Mouse (Mus musculus) neural tube, embryonic 14.5 days (tissue): ENCODE data around the gene Pgm2l1. TPM values are rescaled to one million over a fixed set of nuclear protein-coding genes. Genes with fewer than 3 reads are reported as not detected.

Experiments used
- ATAC-seq: fragments of 200-750 bp; cut with Nextera tagmentation; 2 replicates; pipeline ENCODE4 v1.8.0; 2017; ENCODE audit warnings: low read depth, mild to moderate bottlenecking, moderate TSS enrichment, moderate library complexity
- H3K27ac ChIP-seq: fragments of 300-500 bp; sonication (generic); 2 replicates; pipeline ENCODE4 v1.5.1; 2014; ENCODE audit warnings: low read depth, mild to moderate bottlenecking, control low read depth, low read length, moderate library complexity, mixed read lengths
- H3K27me3 ChIP-seq: fragments of 300-500 bp; sonication (generic); 2 replicates; pipeline ENCODE4 v1.6.1; 2014; ENCODE audit warnings: low read length; ENCODE audit not compliant: control insufficient read depth, insufficient read depth
- H3K36me3 ChIP-seq: fragments of 300-500 bp; sonication (generic); 2 replicates; pipeline ENCODE4 v1.6.1; 2014; ENCODE audit warnings: low read length, mixed read lengths; ENCODE audit not compliant: control insufficient read depth, insufficient read depth
- H3K4me1 ChIP-seq: fragments of 300-500 bp; sonication (generic); 2 replicates; pipeline ENCODE4 v1.6.1; 2014; ENCODE audit warnings: low read length; ENCODE audit not compliant: control insufficient read depth, insufficient read depth
- H3K4me2 ChIP-seq: fragments of 300-500 bp; sonication (generic); 2 replicates; pipeline ENCODE4 v1.6.1; 2014; ENCODE audit warnings: mild to moderate bottlenecking, low read depth, low read length, control low read depth
- H3K4me3 ChIP-seq: fragments of 300-500 bp; sonication (generic); 2 replicates; pipeline ENCODE4 v1.5.1; 2014; ENCODE audit warnings: low read depth, low read length, control low read depth, mixed read lengths
- H3K9ac ChIP-seq: fragments of 300-500 bp; sonication (generic); replicated peaks from 2 replicates; pipeline ENCODE4 v1.6.1; 2014; ENCODE audit warnings: low read depth, mild to moderate bottlenecking, control low read depth, low read length, mixed read lengths
- H3K9me3 ChIP-seq: fragments of 300-500 bp; sonication (generic); 2 replicates; pipeline ENCODE4 v1.6.1; 2016; ENCODE audit warnings: low read length; ENCODE audit not compliant: control insufficient read depth
- WGBS: fragments of 180-500 bp; shearing (Covaris S2); extraction: QIAGEN DNeasy Blood & Tissue Kit; methylation state at CpG from one replicate; pipeline ENCODE4 v1.1.7; 2014; 5-methylcytosine and 5-hydroxymethylcytosine counted together
- polyA plus RNA-seq: library from polyadenylated mRNA; unstranded; fragments of >200 nt; fragmentation: Nextera tagmentation; extraction: Ambion mirVana; gene quantifications from 2 replicates; pipeline ENCODE4 v1.2.1, GENCODE M21; 2014

Pgm2l1 gene
- polyA plus RNA-seq, 1 experiment from 2014 or later: 38.5 TPM

- H3K4me1 ChIP-seq: peaks cover 20% of the 10 kb centered on the region
- WGBS: 33% methylated on average over 6 of the region's 6 CpGs
- no peaks in the 10 kb centered on the region for H3K27me3 ChIP-seq
- peak overlapping the region; percentile 58 for H3K27ac ChIP-seq
- H3K4me2 ChIP-seq: no peak overlapping the region
- no peaks in the 10 kb centered on the region for H3K9me3 ChIP-seq
- no peak overlapping the region for H3K4me3 ChIP-seq
- ATAC-seq: no peak
- H3K36me3 ChIP-seq: no peaks in the 10 kb centered on the region
- H3K9ac ChIP-seq: no peak overlapping the region; the same call in 1 of the 2 replicates
These were observed 82.5 kb downstream of the Pgm2l1 start for GRCm38 (mm10) chr7:100309679-100310078.

- Histone ChIP-seq H3K9ac (0 out of 2 replicates have a peak overlapping the region, but pooled peaks have one; percentile 11), H3K4me1 (peaks cover 20% of the 10 kb centered on the region), H3K9me3 (no peaks in the 10 kb centered on the region), H3K36me3 (no peaks in the 10 kb centered on the region), H3K4me2 (no peak overlapping the region), H3K4me3 (no peak overlapping the region), H3K27me3 (no peaks in the 10 kb centered on the region), H3K27ac (peak overlapping the region; percentile 52; the same call in 1 of the 2 replicates)
- no peak for ATAC-seq
- WGBS: 70% methylated on average over 12 of the region's 12 CpGs
These were observed 83.1 kb downstream of the Pgm2l1 start for GRCm38 (mm10) chr7:100310290-100310689.

GRCm38 (mm10) chr7:100312716-100313115 is 85.5 kb downstream of the Pgm2l1 start:
- ATAC-seq: no peak
- WGBS: 93% methylated on average over 4 of the region's 4 CpGs
- Histone ChIP-seq H3K36me3 (no peaks in the 10 kb centered on the region), H3K27me3 (no peaks in the 10 kb centered on the region), H3K9ac (no peak overlapping the region), H3K4me1 (peaks cover 20% of the 10 kb centered on the region), H3K4me3 (no peak overlapping the region), H3K4me2 (no peak overlapping the region), H3K27ac (no peak overlapping the region), H3K9me3 (no peaks in the 10 kb centered on the region)

- Histone ChIP-seq H3K9me3 (no peaks in the 10 kb centered on the region), H3K9ac (no peak overlapping the region), H3K36me3 (no peaks in the 10 kb centered on the region), H3K4me2 (no peak overlapping the region), H3K27me3 (no peaks in the 10 kb centered on the region), H3K4me1 (no peaks in the 10 kb centered on the region), H3K4me3 (no peak overlapping the region), H3K27ac (no peak overlapping the region)
- WGBS: 95% methylated on average over 8 of the region's 8 CpGs
- ATAC-seq: no peak
These were observed 89.7 kb downstream of the Pgm2l1 start for GRCm38 (mm10) chr7:100316924-100317323.

GRCm38 (mm10) chr7:100317534-100317933 is 90.3 kb downstream of the Pgm2l1 start:
- WGBS: 97% methylated on average over 5 of the region's 5 CpGs
- H3K4me2 ChIP-seq: no peak overlapping the region
- H3K9me3 ChIP-seq: no peaks in the 10 kb centered on the region
- no peak overlapping the region for H3K27ac ChIP-seq
- H3K9ac ChIP-seq: no peak overlapping the region
- no peak overlapping the region for H3K4me3 ChIP-seq
- H3K4me1 ChIP-seq: no peaks in the 10 kb centered on the region
- H3K36me3 ChIP-seq: no peaks in the 10 kb centered on the region
- H3K27me3 ChIP-seq: no peaks in the 10 kb centered on the region
- no peak for ATAC-seq

- H3K4me2 ChIP-seq: no peak overlapping the region
- H3K9ac ChIP-seq: no peak overlapping the region
- no peak for ATAC-seq
- WGBS: 84% methylated on average over 3 of the region's 3 CpGs
- H3K4me1 ChIP-seq: no peaks in the 10 kb centered on the region
- H3K36me3 ChIP-seq: peaks cover 10% of the 10 kb centered on the region; the same call in 1 of the 2 replicates
- no peak overlapping the region for H3K4me3 ChIP-seq
- H3K27ac ChIP-seq: no peak overlapping the region
- H3K9me3 ChIP-seq: no peaks in the 10 kb centered on the region
- H3K27me3 ChIP-seq: no peaks in the 10 kb centered on the region
These were observed 96.5 kb downstream of the Pgm2l1 start for GRCm38 (mm10) chr7:100323721-100324120.

GRCm38 (mm10) chr7:100325482-100325881 is 98.3 kb downstream of the Pgm2l1 start:
- no peaks in the 10 kb centered on the region for H3K4me1 ChIP-seq
- H3K36me3 ChIP-seq: peaks cover 16% of the 10 kb centered on the region; the same call in 1 of the 2 replicates
- WGBS: 77% methylated on average over 6 of the region's 6 CpGs
- H3K4me2 ChIP-seq: no peak overlapping the region
- no peaks in the 10 kb centered on the region for H3K27me3 ChIP-seq
- no peak overlapping the region for H3K9ac ChIP-seq
- no peaks in the 10 kb centered on the region for H3K9me3 ChIP-seq
- ATAC-seq: no peak
- H3K27ac ChIP-seq: no peak overlapping the region
- no peak overlapping the region for H3K4me3 ChIP-seq

- Histone ChIP-seq H3K9me3 (no peaks in the 10 kb centered on the region), H3K27ac (no peak overlapping the region), H3K4me1 (no peaks in the 10 kb centered on the region), H3K4me3 (no peak overlapping the region), H3K36me3 (peaks cover 30% of the 10 kb centered on the region; the same call in 1 of the 2 replicates), H3K9ac (no peak overlapping the region), H3K4me2 (no peak overlapping the region), H3K27me3 (no peaks in the 10 kb centered on the region)
- 84% methylated on average over 7 of the region's 7 CpGs for WGBS
- no peak for ATAC-seq
These were observed 100.3 kb downstream of the Pgm2l1 start for GRCm38 (mm10) chr7:100327514-100327913.
